Comparison of ENCODE assay signal across 25 mouse cellular contexts in the genomic region with DNA sequence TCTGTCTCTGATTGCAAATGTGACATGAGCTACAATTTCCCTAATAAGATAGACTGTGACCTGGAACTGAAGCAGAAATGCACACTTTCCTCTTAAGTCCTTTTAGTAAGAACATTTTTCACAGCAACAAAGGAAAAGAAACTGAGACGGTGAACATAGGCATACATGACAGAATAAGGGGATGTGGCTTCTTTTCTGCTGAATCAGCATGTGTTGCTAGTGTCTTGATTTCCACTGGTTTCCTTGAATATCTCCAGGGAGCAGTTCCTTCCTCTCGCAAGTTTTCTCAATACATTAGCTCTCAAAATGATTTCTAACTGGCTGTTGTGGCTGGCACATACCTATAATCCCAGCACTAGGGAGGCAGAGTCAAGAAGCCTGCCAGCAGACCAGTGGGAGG.
"Had no signal": no experiment of that assay in that cellular context is flagged by ENCODE, and none has a peak within 500 bp of the region (broad histone marks: within the 10 kb centered on the region; RNA-seq: fewer than 3 reads in every experiment).

No protein-coding gene starts in this region.

- H3K4me1 ChIP-seq: hindbrain, embryonic 13.5 days; hindbrain, embryonic 15.5 days; limb, embryonic 12.5 days; liver, embryonic 13.5 days had no signal

- H3K4me2 ChIP-seq: heart, embryonic 12.5 days; hindbrain, embryonic 13.5 days; hindbrain, embryonic 15.5 days; kidney, embryonic 15.5 days; limb, embryonic 12.5 days; liver, embryonic 11.5 days; liver, embryonic 13.5 days had no signal

- DNase-seq: gastrocnemius, adult 2 months; gastrocnemius, postnatal 10 days; gastrocnemius, postnatal 25 days; heart, adult 18-20 months; heart, postnatal 10 days; heart, postnatal 36 days; kidney, adult 11 months; kidney, adult 2 months; kidney, adult 9 months; kidney, postnatal 14 days; kidney, postnatal 36 days; layer of hippocampus, adult 9-11 months; layer of hippocampus, postnatal 36 days; liver; liver, embryonic 13.5 days had no signal

- H3K9me3 ChIP-seq: heart, embryonic 10.5 days; hindbrain, embryonic 13.5 days; hindbrain, embryonic 15.5 days; kidney, embryonic 15.5 days; limb, embryonic 10.5 days; liver, embryonic 13.5 days had no signal

- H3K27me3 ChIP-seq: heart, embryonic 12.5 days; hindbrain, embryonic 13.5 days; hindbrain, embryonic 15.5 days; limb, embryonic 12.5 days; liver, embryonic 13.5 days had no signal

- H3K27ac ChIP-seq: gastrocnemius, adult 2 months; heart, embryonic 10.5 days; hindbrain, embryonic 13.5 days; hindbrain, embryonic 15.5 days; hindbrain, postnatal 0 days; kidney, embryonic 15.5 days; kidney, postnatal 0 days; limb, embryonic 10.5 days; limb, embryonic 12.5 days; liver, embryonic 13.5 days had no signal

- H3K36me3 ChIP-seq: heart, embryonic 10.5 days; heart, embryonic 12.5 days; hindbrain, embryonic 13.5 days; hindbrain, embryonic 15.5 days; kidney, embryonic 15.5 days; limb, embryonic 10.5 days; limb, embryonic 12.5 days; liver, embryonic 13.5 days had no signal

- H3K4me3 ChIP-seq: gastrocnemius, adult 2 months; heart, embryonic 10.5 days; heart, embryonic 12.5 days; hindbrain, embryonic 13.5 days; hindbrain, embryonic 15.5 days; kidney, embryonic 15.5 days; limb, embryonic 10.5 days; limb, embryonic 12.5 days; liver, embryonic 13.5 days had no signal

- H3K9ac ChIP-seq: heart, embryonic 12.5 days; hindbrain, embryonic 13.5 days; hindbrain, embryonic 15.5 days; kidney, embryonic 15.5 days; limb, embryonic 12.5 days; liver, embryonic 13.5 days had no signal
